Mouse (Mus musculus) kidney, embryonic 16.5 days (tissue): ENCODE measurements around the gene Gas2l2. TPM values are rescaled to one million over a fixed set of nuclear protein-coding genes. Genes with fewer than 3 reads are reported as not detected.
A peak's percentile ranks its signal among the peaks of the same experiment; 100 is the strongest.

ENCODE experiments used
- ATAC-seq: fragments of 200-750 bp; cut with Nextera tagmentation; 2 replicates; pipeline ENCODE4 v1.8.0; 2017; ENCODE audit warnings: moderate TSS enrichment; ENCODE audit not compliant: low FRiP score, low TSS enrichment
- H3K27ac ChIP-seq: fragments of 300-500 bp; sonication (generic); 2 replicates; pipeline ENCODE4 v1.5.1; 2014; ENCODE audit warnings: low read length
- H3K27me3 ChIP-seq: fragments of 300-500 bp; sonication (generic); 2 replicates; pipeline ENCODE4 v1.6.1; 2014; ENCODE audit warnings: low read length, control low read depth, mixed read lengths; ENCODE audit not compliant: insufficient read depth
- H3K36me3 ChIP-seq: fragments of 300-500 bp; sonication (generic); 2 replicates; pipeline ENCODE4 v1.6.1; 2014; ENCODE audit warnings: low read length, control low read depth, mixed read lengths; ENCODE audit not compliant: insufficient read depth
- H3K4me1 ChIP-seq: fragments of 300-500 bp; sonication (generic); 2 replicates; pipeline ENCODE4 v1.6.1; 2014; ENCODE audit warnings: low read length, control low read depth, mixed read lengths; ENCODE audit not compliant: insufficient read depth
- H3K4me2 ChIP-seq: fragments of 300-500 bp; sonication (generic); replicated peaks from 2 replicates; pipeline ENCODE4 v1.6.1; 2014; ENCODE audit warnings: low read depth, low read length
- H3K4me3 ChIP-seq: fragments of 300-500 bp; sonication (generic); 2 replicates; pipeline ENCODE4 v1.5.1; 2014; ENCODE audit warnings: mild to moderate bottlenecking, low read length
- H3K9ac ChIP-seq: fragments of 300-500 bp; sonication (generic); replicated peaks from 2 replicates; pipeline ENCODE4 v1.6.1; 2014; ENCODE audit warnings: low read length
- H3K9me3 ChIP-seq: fragments of 300-500 bp; sonication (generic); 2 replicates; pipeline ENCODE4 v1.6.1; 2016; ENCODE audit warnings: low read length, control low read depth
- WGBS: fragments of 180-500 bp; shearing (Covaris S2); extraction: QIAGEN DNeasy Blood & Tissue Kit; methylation state at CpG from one replicate; pipeline ENCODE4 v1.1.7; 2014; 5-methylcytosine and 5-hydroxymethylcytosine counted together
- polyA plus RNA-seq: library from polyadenylated mRNA; unstranded; fragments of >200 nt; fragmentation: Nextera tagmentation; extraction: Ambion mirVana; gene quantifications from 2 replicates; pipeline ENCODE4 v1.2.1, GENCODE M21; 2015

The Gas2l2 gene
- polyA plus RNA-seq, 1 experiment from 2014 or later, result not detected

GRCm38 (mm10) chr11:83457912-83458601 is 28.8 kb upstream of the Gas2l2 start:
- H3K27ac ChIP-seq, result no peak overlapping the region
- no peak for ATAC-seq
- WGBS, result 49% methylated on average over 9 of the region's 9 CpGs

GRCm38 (mm10) chr11:83457257-83457656 is 28.0 kb upstream of the Gas2l2 start:
- H3K4me3 ChIP-seq, result no peak overlapping the region
- H3K27ac ChIP-seq, result no peak overlapping the region
- H3K9ac ChIP-seq, result no peak overlapping the region
- H3K9me3 ChIP-seq, result no peaks in the 10 kb centered on the region
- H3K4me1 ChIP-seq, result peaks cover 13% of the 10 kb centered on the region
- no peaks in the 10 kb centered on the region; the same call in 1 of the 2 replicates for H3K27me3 ChIP-seq
- no peak for ATAC-seq
- H3K4me2 ChIP-seq, result no peak overlapping the region
- 30% methylated on average over 7 of the region's 7 CpGs for WGBS
- no peaks in the 10 kb centered on the region for H3K36me3 ChIP-seq

More at GRCm38 (mm10) chr11:83457912-83458601, 28.8 kb upstream of the Gas2l2 start:
- Histone ChIP-seq H3K4me1 (peaks cover 13% of the 10 kb centered on the region), H3K9ac (no peak overlapping the region), H3K36me3 (no peaks in the 10 kb centered on the region), H3K4me3 (no peak overlapping the region), H3K9me3 (no peaks in the 10 kb centered on the region), H3K27me3 (no peaks in the 10 kb centered on the region; the same call in 1 of the 2 replicates), H3K4me2 (no peak overlapping the region)

GRCm38 (mm10) chr11:83455608-83456007 is 26.4 kb upstream of the Gas2l2 start:
- Histone ChIP-seq H3K36me3 (no peaks in the 10 kb centered on the region), H3K27me3 (no peaks in the 10 kb centered on the region), H3K4me1 (peaks cover 13% of the 10 kb centered on the region), H3K27ac (no peak overlapping the region), H3K4me2 (no peak overlapping the region), H3K9me3 (no peaks in the 10 kb centered on the region), H3K4me3 (no peak overlapping the region), H3K9ac (no peak overlapping the region)
- 66% methylated on average over 3 of the region's 3 CpGs for whole genome bisulfite sequencing
- ATAC-seq, result no peak

GRCm38 (mm10) chr11:83454548-83454947 is 25.3 kb upstream of the Gas2l2 start:
- Histone ChIP-seq H3K27ac (no peak overlapping the region), H3K27me3 (no peaks in the 10 kb centered on the region), H3K4me2 (no peak overlapping the region), H3K9ac (no peak overlapping the region), H3K4me3 (no peak overlapping the region), H3K9me3 (no peaks in the 10 kb centered on the region), H3K4me1 (peaks cover 13% of the 10 kb centered on the region), H3K36me3 (no peaks in the 10 kb centered on the region)
- WGBS, result 6% methylated on average over 4 of the region's 4 CpGs
- ATAC-seq, result peak; percentile 31; the same call in 1 of the 2 replicates

GRCm38 (mm10) chr11:83451281-83451680 is 22.0 kb upstream of the Gas2l2 start:
- Histone ChIP-seq H3K9ac (no peak overlapping the region), H3K4me3 (no peak overlapping the region), H3K4me1 (peaks cover 29% of the 10 kb centered on the region), H3K4me2 (no peak overlapping the region), H3K9me3 (no peaks in the 10 kb centered on the region), H3K27ac (no peak overlapping the region), H3K27me3 (no peaks in the 10 kb centered on the region; the same call in 1 of the 2 replicates), H3K36me3 (no peaks in the 10 kb centered on the region)
- ATAC-seq, result no peak
- 87% methylated on average over 10 of the region's 10 CpGs for WGBS

GRCm38 (mm10) chr11:83450550-83450949 is 21.3 kb upstream of the Gas2l2 start:
- 56% methylated on average over 1 of the region's 1 CpGs for WGBS
- H3K4me2 ChIP-seq, result no peak overlapping the region
- peaks cover under 1% of the 10 kb centered on the region for H3K27me3 ChIP-seq
- no peak overlapping the region for H3K27ac ChIP-seq
- no peak overlapping the region for H3K9ac ChIP-seq
- H3K36me3 ChIP-seq, result no peaks in the 10 kb centered on the region
- no peaks in the 10 kb centered on the region for H3K9me3 ChIP-seq
- no peak overlapping the region for H3K4me3 ChIP-seq
- no peak for ATAC-seq
- peaks cover 29% of the 10 kb centered on the region for H3K4me1 ChIP-seq

GRCm38 (mm10) chr11:83449298-83449697 is 20.0 kb upstream of the Gas2l2 start:
- Histone ChIP-seq H3K9ac (no peak overlapping the region), H3K4me2 (no peak overlapping the region), H3K4me3 (no peak overlapping the region), H3K9me3 (no peaks in the 10 kb centered on the region), H3K27ac (peak overlapping the region; percentile 41; the same call in 1 of the 2 replicates), H3K36me3 (no peaks in the 10 kb centered on the region), H3K4me1 (peaks cover 29% of the 10 kb centered on the region), H3K27me3 (peaks cover 14% of the 10 kb centered on the region)
- WGBS, result 15% methylated on average over 4 of the region's 4 CpGs
- ATAC-seq, result no peak

- H3K9ac ChIP-seq, result no peak overlapping the region
- no peak overlapping the region for H3K4me3 ChIP-seq
- peak overlapping the region; percentile 41 for H3K27ac ChIP-seq
- H3K4me2 ChIP-seq, result no peak overlapping the region
- H3K27me3 ChIP-seq, result peaks cover 18% of the 10 kb centered on the region
- H3K4me1 ChIP-seq, result peaks cover 31% of the 10 kb centered on the region
- H3K36me3 ChIP-seq, result no peaks in the 10 kb centered on the region
- no peaks in the 10 kb centered on the region for H3K9me3 ChIP-seq
- 0 out of 2 replicates have a peak, but pooled peaks have one; percentile 60 for ATAC-seq
These were observed 19.6 kb upstream of the Gas2l2 start for GRCm38 (mm10) chr11:83448927-83449236.

GRCm38 (mm10) chr11:83448021-83448926 is 19.0 kb upstream of the Gas2l2 start:
- peaks cover 34% of the 10 kb centered on the region for H3K4me1 ChIP-seq
- no peaks in the 10 kb centered on the region for H3K9me3 ChIP-seq
- H3K9ac ChIP-seq, result no peak overlapping the region
- peak overlapping the region; percentile 41 for H3K27ac ChIP-seq
- H3K27me3 ChIP-seq, result peaks cover 24% of the 10 kb centered on the region
- no peak overlapping the region for H3K4me2 ChIP-seq
- no peak overlapping the region for H3K4me3 ChIP-seq
- 44% methylated on average over 16 of the region's 16 CpGs for WGBS
- ATAC-seq, result 0 out of 2 replicates have a peak, but pooled peaks have one; percentile 27
- H3K36me3 ChIP-seq, result no peaks in the 10 kb centered on the region

- Histone ChIP-seq H3K4me1 (peaks cover 34% of the 10 kb centered on the region), H3K9me3 (no peaks in the 10 kb centered on the region), H3K9ac (no peak overlapping the region; the same call in 1 of the 2 replicates), H3K4me3 (no peak overlapping the region), H3K4me2 (no peak overlapping the region), H3K27ac (no peak overlapping the region), H3K36me3 (no peaks in the 10 kb centered on the region), H3K27me3 (peaks cover 29% of the 10 kb centered on the region)
- ATAC-seq, result no peak
- WGBS, result 70% methylated on average over 10 of the region's 10 CpGs
These were observed 18.4 kb upstream of the Gas2l2 start for GRCm38 (mm10) chr11:83447612-83448011.
